Mouse (Mus musculus) fibroblast of lung, adult 2 months (primary cell): ENCODE measurements around the gene C130026I21Rik.
"Not testable (repeated sequence)": the region's sequence is repeated elsewhere in the genome, so short reads cannot be mapped to it uniquely, and the experiment has no call there.

ENCODE experiments used
- DNase-seq: peaks from one replicate; pipeline ENCODE4 v3.0.0-alpha.2; 2011; ENCODE audit warnings: low read depth

Gene C130026I21Rik

GRCm38 (mm10) chr1:85118341-85118740 lies 152.0 kb downstream of the C130026I21Rik start:
- not testable (repeated sequence) for DNase-seq

- not testable (repeated sequence) for DNase-seq
Measured at GRCm38 (mm10) chr1:85117537-85117936, 152.8 kb downstream of the C130026I21Rik start.

- not testable (repeated sequence) for DNase-seq
Measured at GRCm38 (mm10) chr1:85114666-85115402, 155.5 kb downstream of the C130026I21Rik start.

GRCm38 (mm10) chr1:85114078-85114477 lies 156.3 kb downstream of the C130026I21Rik start:
- DNase-seq, result not testable (repeated sequence)

GRCm38 (mm10) chr1:85112889-85113288 lies 157.5 kb downstream of the C130026I21Rik start:
- DNase-seq, result not testable (repeated sequence)

- DNase-seq, result not testable (repeated sequence)
Measured at GRCm38 (mm10) chr1:85112266-85112665, 158.1 kb downstream of the C130026I21Rik start.

- DNase-seq, result not testable (repeated sequence)
Measured at GRCm38 (mm10) chr1:85111572-85111971, 158.8 kb downstream of the C130026I21Rik start.

GRCm38 (mm10) chr1:85110876-85111275 lies 159.5 kb downstream of the C130026I21Rik start:
- DNase-seq, result not testable (repeated sequence)

- DNase-seq, result not testable (repeated sequence)
Measured at GRCm38 (mm10) chr1:85109753-85110152, 160.6 kb downstream of the C130026I21Rik start, which contains the start of gene A530032D15Rik. Gene A530032D15Rik, minus strand, starts transcription at chr1:85109853.

- not testable (repeated sequence) for DNase-seq
Measured at GRCm38 (mm10) chr1:85106013-85106412, 164.4 kb downstream of the C130026I21Rik start.

- not testable (repeated sequence) for DNase-seq
Measured at GRCm38 (mm10) chr1:85105336-85105735, 165.0 kb downstream of the C130026I21Rik start.

GRCm38 (mm10) chr1:85101754-85102153 lies 168.6 kb downstream of the C130026I21Rik start:
- DNase-seq, result not testable (repeated sequence)

- DNase-seq, result not testable (repeated sequence)
Measured at GRCm38 (mm10) chr1:85099864-85100263, 170.5 kb downstream of the C130026I21Rik start, which contains the start of gene Gm10553. Gene Gm10553, plus strand, starts transcription at chr1:85100164.

GRCm38 (mm10) chr1:85099081-85099480 lies 171.3 kb downstream of the C130026I21Rik start:
- DNase-seq, result not testable (repeated sequence)

GRCm38 (mm10) chr1:85093011-85093572 lies 177.3 kb downstream of the C130026I21Rik start:
- not testable (repeated sequence) for DNase-seq

- DNase-seq, result not testable (repeated sequence)
Measured at GRCm38 (mm10) chr1:85092169-85092568, 178.2 kb downstream of the C130026I21Rik start.

GRCm38 (mm10) chr1:85086211-85086610 lies 184.2 kb downstream of the C130026I21Rik start:
- DNase-seq, result not testable (repeated sequence)

GRCm38 (mm10) chr1:85084803-85085202 lies 185.6 kb downstream of the C130026I21Rik start:
- not testable (repeated sequence) for DNase-seq

- DNase-seq, result not testable (repeated sequence)
Measured at GRCm38 (mm10) chr1:85073099-85073498, 197.3 kb downstream of the C130026I21Rik start.

GRCm38 (mm10) chr1:85071690-85072089 lies 198.7 kb downstream of the C130026I21Rik start:
- DNase-seq, result not testable (repeated sequence)

GRCm38 (mm10) chr1:85035801-85036200 lies 234.6 kb downstream of the C130026I21Rik start:
- DNase-seq, result not testable (repeated sequence)

GRCm38 (mm10) chr1:85034394-85034793 lies 236.0 kb downstream of the C130026I21Rik start:
- DNase-seq, result not testable (repeated sequence)

- not testable (repeated sequence) for DNase-seq
Measured at GRCm38 (mm10) chr1:85033616-85034015, 236.8 kb downstream of the C130026I21Rik start.
